Mouse (Mus musculus): ENCODE measurements around the gene Inmt. TPM values are rescaled to one million over a fixed set of nuclear protein-coding genes. Genes with fewer than 3 reads are reported as not detected.
A peak's percentile ranks its signal among the peaks of the same experiment; 100 is the strongest.

Inmt gene
- 0.52 TPM in 1 of 2 replicates, not detected in the other for total RNA-seq (2014; rRNA removed)
- not detected in 2 replicates for polyA plus RNA-seq (2015; fragmentation: Nextera tagmentation; extraction: Ambion mirVana)

DNA sequence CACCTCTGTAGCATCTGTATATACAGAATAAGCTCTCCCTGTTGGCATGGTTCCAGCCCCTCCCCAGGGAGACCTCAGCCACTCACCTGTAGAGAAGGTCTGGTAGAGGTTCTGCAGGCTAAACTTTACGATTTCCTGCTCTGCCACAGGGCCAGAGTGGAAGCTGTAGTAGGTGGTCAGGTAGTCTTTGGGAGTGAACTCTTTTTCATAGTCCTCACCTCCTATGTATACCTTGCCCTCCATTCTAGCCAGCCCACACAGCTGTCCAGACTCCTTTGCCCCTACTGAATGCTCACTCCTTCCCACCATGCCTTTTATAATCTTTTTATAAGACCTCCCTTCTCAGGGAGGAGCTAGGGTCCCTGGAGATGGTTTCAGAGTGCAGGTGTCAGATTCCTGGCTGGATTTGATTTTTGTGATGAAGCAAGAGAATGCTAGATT, at the start of gene Inmt:
Gene Inmt (minus strand): TSS at position 303 of the 441 bp plus-strand sequence.
- no peak within 1 kb of the TSS for H3K9ac ChIP-seq (replicated peaks; ENCODE audit: low read length)
- 83% methylated on average over 1 of the region's 1 CpGs for WGBS
- no peaks in the 10 kb centered on the region for H3K4me1 ChIP-seq (ENCODE audit: insufficient read depth, low read length)
- no peaks in the 10 kb centered on the region for H3K9me3 ChIP-seq (ENCODE audit: low read length)
- no peak within 1 kb of the TSS for H3K27ac ChIP-seq
- no peak for TF ChIP-seq CTCF (IDR thresholded peaks at IDR 0.05; ENCODE audit: low read depth)
- ATAC-seq, result no peak
- no peak within 1 kb of the TSS for H3K4me2 ChIP-seq (ENCODE audit: low read depth, low read length)
- no peak within 1 kb of the TSS for H3K4me3 ChIP-seq (ENCODE audit: low read length)
- no peaks in the 10 kb centered on the region for H3K36me3 ChIP-seq (ENCODE audit: insufficient read depth, low read length)
- no peaks in the 10 kb centered on the region for H3K27me3 ChIP-seq (ENCODE audit: insufficient read depth, low read length)
- no peak for DNase-seq (ENCODE audit: low spot score)

DNA sequence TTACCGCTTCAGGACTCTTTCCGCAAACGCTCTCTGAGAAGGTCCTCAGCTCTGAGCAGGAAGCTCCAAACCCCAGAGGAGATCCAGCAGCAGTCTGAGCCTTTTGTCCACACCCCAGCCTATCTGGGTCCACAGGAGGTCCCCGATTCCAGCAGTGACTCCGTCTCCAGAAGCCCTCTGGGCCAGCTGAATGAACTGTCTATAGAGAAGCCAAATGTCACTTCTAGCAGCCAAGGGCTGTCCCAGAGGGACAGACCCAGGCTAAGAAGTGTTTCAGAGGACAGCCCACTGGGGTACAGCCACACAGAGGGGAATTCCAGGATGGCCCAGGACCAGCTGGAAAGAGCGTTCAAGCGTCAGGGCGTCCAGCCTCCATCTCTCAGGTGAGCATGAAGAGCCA, 49.1 kb upstream of the Inmt start:
- no peak overlapping the region for H3K27ac ChIP-seq
- no peak overlapping the region for H3K4me2 ChIP-seq (ENCODE audit: low read depth, low read length)
- no peak for TF ChIP-seq CTCF (IDR thresholded peaks at IDR 0.05; ENCODE audit: low read depth)
- no peak for ATAC-seq
- peaks cover 9% of the 10 kb centered on the region; the same call in 1 of the 2 replicates for H3K36me3 ChIP-seq (ENCODE audit: insufficient read depth, low read length)
- H3K4me3 ChIP-seq (ENCODE audit: low read length), result no peak overlapping the region
- H3K9ac ChIP-seq (replicated peaks; ENCODE audit: low read length), result no peak overlapping the region
- no peaks in the 10 kb centered on the region for H3K9me3 ChIP-seq (ENCODE audit: low read length)
- no peak for DNase-seq (ENCODE audit: low spot score)
- H3K4me1 ChIP-seq (ENCODE audit: insufficient read depth, low read length), result no peaks in the 10 kb centered on the region
- H3K27me3 ChIP-seq (ENCODE audit: insufficient read depth, low read length), result no peaks in the 10 kb centered on the region
- 89% methylated on average over 8 of the region's 8 CpGs for WGBS

DNA sequence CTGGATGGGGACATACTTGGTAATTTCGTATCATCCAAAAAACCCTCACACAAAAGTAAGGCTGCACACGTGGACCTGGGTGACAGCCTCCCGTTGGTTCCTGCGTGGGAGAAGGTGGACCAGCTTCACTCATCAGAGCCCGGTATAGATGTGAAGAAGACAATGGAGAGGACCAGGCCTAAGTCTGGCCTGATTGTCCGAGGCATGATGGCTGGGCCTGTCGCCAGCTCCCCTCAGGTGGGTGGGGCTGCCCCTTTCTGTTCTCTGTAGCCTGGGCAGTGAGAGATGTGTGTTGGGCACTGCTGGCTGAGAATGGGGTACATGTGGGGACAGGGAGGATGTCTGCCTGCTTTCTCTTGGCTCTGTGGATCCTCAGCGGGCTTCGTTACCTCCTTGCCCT, 43.4 kb upstream of the Inmt start:
- H3K4me2 ChIP-seq (ENCODE audit: low read depth, low read length), result no peak overlapping the region
- 86% methylated on average over 9 of the region's 9 CpGs for WGBS
- no peaks in the 10 kb centered on the region for H3K27me3 ChIP-seq (ENCODE audit: insufficient read depth, low read length)
- no peak overlapping the region for H3K27ac ChIP-seq
- no peak overlapping the region for H3K4me3 ChIP-seq (ENCODE audit: low read length)
- no peak for TF ChIP-seq CTCF (IDR thresholded peaks at IDR 0.05; ENCODE audit: low read depth)
- H3K9ac ChIP-seq (replicated peaks; ENCODE audit: low read length), result no peak overlapping the region
- DNase-seq (ENCODE audit: low spot score) (no peak), ATAC-seq (no peak)
- no peaks in the 10 kb centered on the region for H3K4me1 ChIP-seq (ENCODE audit: insufficient read depth, low read length)
- H3K9me3 ChIP-seq (ENCODE audit: low read length), result no peaks in the 10 kb centered on the region
- H3K36me3 ChIP-seq (ENCODE audit: insufficient read depth, low read length), result no peaks in the 10 kb centered on the region; the same call in 1 of the 2 replicates

DNA sequence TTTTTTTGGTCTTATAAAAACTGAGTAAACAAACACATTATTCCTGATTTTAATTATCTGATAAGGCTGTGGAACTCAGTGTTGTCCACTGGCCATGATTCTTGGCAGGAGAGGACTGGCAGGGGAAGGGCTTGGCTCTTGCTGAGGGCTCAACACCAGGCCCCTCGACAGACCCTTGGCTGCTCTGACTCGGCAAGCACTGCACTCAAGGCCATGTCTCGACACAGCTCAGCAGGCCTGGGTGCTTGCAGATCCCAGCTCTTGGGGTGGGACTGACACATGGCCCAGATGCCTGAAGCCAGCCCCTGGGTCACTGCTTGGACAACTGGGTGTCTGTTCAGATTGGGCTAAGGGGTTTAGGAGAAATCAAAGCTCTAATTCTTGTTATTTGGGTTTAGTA, 39.7 kb upstream of the Inmt start:
- no peak for ATAC-seq
- no peak for TF ChIP-seq CTCF (IDR thresholded peaks at IDR 0.05; ENCODE audit: low read depth)
- no peaks in the 10 kb centered on the region for H3K4me1 ChIP-seq (ENCODE audit: insufficient read depth, low read length)

DNA sequence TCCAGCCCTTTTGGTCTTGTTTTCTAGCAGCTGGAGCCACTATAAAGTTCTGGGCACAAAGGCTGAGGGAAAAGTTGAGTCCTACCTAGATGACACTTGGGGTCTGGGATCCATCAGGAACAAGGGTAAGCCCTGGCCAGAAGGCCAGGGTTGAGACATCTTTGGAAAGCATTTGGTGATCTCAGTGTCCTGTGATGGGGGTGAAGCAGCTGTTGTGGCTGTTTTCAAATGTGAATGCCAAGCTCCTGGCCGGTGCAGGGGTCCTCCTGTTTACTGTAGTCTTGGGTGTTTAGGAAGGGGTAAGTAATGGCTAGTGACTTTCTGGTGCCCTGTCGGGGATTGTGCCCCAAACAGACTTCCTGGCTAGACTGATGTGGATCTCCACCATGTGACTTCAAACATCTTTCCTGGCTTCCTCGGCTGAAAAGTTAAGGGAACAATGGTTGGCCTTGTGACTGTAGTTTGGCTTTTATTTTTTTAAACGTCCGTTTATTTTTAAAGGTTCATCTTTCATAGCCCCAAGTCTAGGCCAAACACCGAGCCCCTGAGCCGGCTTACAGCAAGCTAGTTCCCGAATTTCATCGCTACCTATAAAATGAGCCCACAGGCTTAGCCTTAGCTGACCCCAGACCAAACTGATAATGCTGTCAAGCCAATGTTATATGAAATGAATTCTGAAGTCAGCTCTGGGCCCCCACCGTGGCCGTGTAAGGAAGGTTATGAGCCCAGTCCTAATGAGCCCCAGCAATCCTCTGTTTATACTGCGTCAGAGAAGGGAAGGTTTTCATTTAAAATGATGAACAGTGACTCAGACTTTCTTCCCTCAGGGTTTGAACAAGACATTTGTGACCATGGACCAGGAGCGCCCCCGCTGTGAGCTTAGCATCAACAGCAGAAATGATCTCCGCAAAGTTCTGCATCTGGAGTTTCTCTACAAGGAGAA, 35.9 kb upstream of the Inmt start:
- DNase-seq (ENCODE audit: low spot score) (no peak), ATAC-seq (no peak)
- Histone ChIP-seq H3K9me3 (ENCODE audit: low read length) (no peaks in the 10 kb centered on the region), H3K27ac (no peak overlapping the region), H3K9ac (replicated peaks; ENCODE audit: low read length) (no peak overlapping the region), H3K36me3 (ENCODE audit: insufficient read depth, low read length) (0 out of 2 replicates have a peak, but pooled peaks cover 4% of the 10 kb centered on the region), H3K4me3 (ENCODE audit: low read length) (no peak overlapping the region), H3K4me1 (ENCODE audit: insufficient read depth, low read length) (no peaks in the 10 kb centered on the region), H3K27me3 (ENCODE audit: insufficient read depth, low read length) (no peaks in the 10 kb centered on the region), H3K4me2 (ENCODE audit: low read depth, low read length) (no peak overlapping the region)
- no peak for TF ChIP-seq CTCF (IDR thresholded peaks at IDR 0.05; ENCODE audit: low read depth)
- WGBS, result 80% methylated on average over 15 of the region's 15 CpGs

More for the DNA sequence above, 39.7 kb upstream of the Inmt start:
- no peak overlapping the region for H3K4me3 ChIP-seq (ENCODE audit: low read length)
- H3K4me2 ChIP-seq (ENCODE audit: low read depth, low read length), result no peak overlapping the region
- no peaks in the 10 kb centered on the region for H3K9me3 ChIP-seq (ENCODE audit: low read length)
- peak; percentile 28 for DNase-seq (ENCODE audit: low spot score)
- no peaks in the 10 kb centered on the region for H3K27me3 ChIP-seq (ENCODE audit: insufficient read depth, low read length)
- no peak overlapping the region for H3K9ac ChIP-seq (replicated peaks; ENCODE audit: low read length)
- 48% methylated on average over 3 of the region's 3 CpGs for whole genome bisulfite sequencing
- H3K36me3 ChIP-seq (ENCODE audit: insufficient read depth, low read length), result peaks cover 4% of the 10 kb centered on the region; the same call in 1 of the 2 replicates
- no peak overlapping the region for H3K27ac ChIP-seq

DNA sequence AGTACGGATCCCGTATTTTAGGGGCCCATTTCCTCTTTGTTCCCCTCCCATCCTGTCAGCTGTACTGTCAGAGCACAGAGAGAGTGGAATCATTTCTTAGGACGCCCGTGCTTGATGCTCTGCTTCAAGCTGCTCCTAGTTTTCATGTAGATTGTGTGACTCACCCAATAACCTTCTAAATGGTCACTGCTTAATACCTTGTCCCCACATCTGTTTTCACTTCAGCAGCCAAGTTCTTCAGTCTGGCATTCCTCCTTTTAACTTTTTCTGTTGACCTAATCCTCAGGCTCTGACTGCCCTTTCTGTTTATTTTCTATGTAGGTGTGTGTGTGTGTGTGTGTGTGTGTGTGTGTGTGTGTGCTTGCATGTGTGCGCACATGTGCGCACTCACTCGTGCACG, 32.9 kb upstream of the Inmt start:
- Histone ChIP-seq H3K36me3 (ENCODE audit: insufficient read depth, low read length) (0 out of 2 replicates have a peak, but pooled peaks cover 4% of the 10 kb centered on the region), H3K27me3 (ENCODE audit: insufficient read depth, low read length) (no peaks in the 10 kb centered on the region), H3K4me2 (ENCODE audit: low read depth, low read length) (no peak overlapping the region), H3K9ac (replicated peaks; ENCODE audit: low read length) (no peak overlapping the region), H3K27ac (no peak overlapping the region), H3K9me3 (ENCODE audit: low read length) (no peaks in the 10 kb centered on the region), H3K4me3 (ENCODE audit: low read length) (no peak overlapping the region), H3K4me1 (ENCODE audit: insufficient read depth, low read length) (peaks cover 5% of the 10 kb centered on the region; the same call in 1 of the 2 replicates)
- DNase-seq (ENCODE audit: low spot score) (no peak), ATAC-seq (no peak)
- TF ChIP-seq CTCF (IDR thresholded peaks at IDR 0.05; ENCODE audit: low read depth), result no peak
- WGBS, result 88% methylated on average over 8 of the region's 8 CpGs
